Mouse (Mus musculus): ENCODE measurements around the gene Eml6. TPM values are rescaled to one million over a fixed set of nuclear protein-coding genes. Genes with fewer than 3 reads are reported as not detected.
"Not testable (repeated sequence)": the region's sequence is repeated elsewhere in the genome, so short reads cannot be mapped to it uniquely, and the experiment has no call there.

Eml6 gene
- total RNA-seq, 2 experiments from 2014 or later, result 3.6 to 3.8 TPM

GRCm38 (mm10) chr11:29794475-29794874 lies 231.4 kb downstream of the Eml6 start:
- DNase-seq (ENCODE audit: low spot score in 2 of 2), result no peak

GRCm38 (mm10) chr11:29790796-29791195 lies 235.0 kb downstream of the Eml6 start:
- DNase-seq (ENCODE audit: low spot score in 2 of 2), result no peak

- DNase-seq (ENCODE audit: low spot score in 2 of 2), result no peak
Observed at GRCm38 (mm10) chr11:29788921-29789638, 236.8 kb downstream of the Eml6 start.

GRCm38 (mm10) chr11:29788499-29788898 lies 237.3 kb downstream of the Eml6 start:
- no peak for DNase-seq (ENCODE audit: low spot score in 2 of 2)

GRCm38 (mm10) chr11:29787473-29787872 lies 238.4 kb downstream of the Eml6 start:
- no peak for DNase-seq (ENCODE audit: low spot score in 2 of 2)

- no peak for DNase-seq (ENCODE audit: low spot score in 2 of 2)
Observed at GRCm38 (mm10) chr11:29786583-29787219, 239.1 kb downstream of the Eml6 start.

GRCm38 (mm10) chr11:29779409-29780026 lies 246.3 kb downstream of the Eml6 start:
- no peak for DNase-seq (ENCODE audit: low spot score in 2 of 2)

GRCm38 (mm10) chr11:29778936-29779335 lies 246.9 kb downstream of the Eml6 start:
- DNase-seq (ENCODE audit: low spot score in 2 of 2), result no peak

GRCm38 (mm10) chr11:29777964-29778363 lies 247.9 kb downstream of the Eml6 start:
- DNase-seq (ENCODE audit: low spot score in 2 of 2), result no peak

GRCm38 (mm10) chr11:29774760-29775159 lies 251.1 kb downstream of the Eml6 start:
- DNase-seq (ENCODE audit: low spot score in 2 of 2), result no peak

- no peak for DNase-seq (ENCODE audit: low spot score in 2 of 2)
Observed at GRCm38 (mm10) chr11:29774296-29774695, 251.5 kb downstream of the Eml6 start.

- DNase-seq (ENCODE audit: low spot score in 2 of 2), result no peak
Observed at GRCm38 (mm10) chr11:29772279-29772678, 253.6 kb downstream of the Eml6 start.

- no peak for DNase-seq (ENCODE audit: low spot score in 2 of 2)
Observed at GRCm38 (mm10) chr11:29770666-29771400, 255.0 kb downstream of the Eml6 start.

GRCm38 (mm10) chr11:29768523-29768922 lies 257.3 kb downstream of the Eml6 start:
- DNase-seq (ENCODE audit: low spot score in 2 of 2), result no peak

- no peak for DNase-seq (ENCODE audit: low spot score in 2 of 2)
Observed at GRCm38 (mm10) chr11:29766313-29766982, 259.4 kb downstream of the Eml6 start.

GRCm38 (mm10) chr11:29765063-29765462 lies 260.8 kb downstream of the Eml6 start:
- DNase-seq (ENCODE audit: low spot score in 2 of 2), result no peak

- DNase-seq (ENCODE audit: low spot score in 2 of 2), result no peak
Observed at GRCm38 (mm10) chr11:29762768-29763167, 263.1 kb downstream of the Eml6 start.

- DNase-seq (ENCODE audit: low spot score in 2 of 2), result no peak
Observed at GRCm38 (mm10) chr11:29761387-29761786, 264.4 kb downstream of the Eml6 start.

- DNase-seq (ENCODE audit: low spot score in 2 of 2), result no peak
Observed at GRCm38 (mm10) chr11:29758617-29759016, 267.2 kb downstream of the Eml6 start.

GRCm38 (mm10) chr11:29756007-29756406 lies 269.8 kb downstream of the Eml6 start:
- not testable (repeated sequence) for DNase-seq (ENCODE audit: low spot score in 2 of 2)
